Mouse (Mus musculus) heart, postnatal 0 days (tissue): ENCODE measurements at regions not wholly inside any gene's neighbourhood (a gene's known extent, or its start where the extent isn't known, plus 50 kb on each side); places are given as distances from the start of the nearest gene placed in this dataset.

Experiments
- ATAC-seq: fragments of 200-750 bp; cut with Nextera tagmentation; 2 replicates; pipeline ENCODE4 v1.8.0; 2017; ENCODE audit warnings: low read depth, moderate number of reproducible peaks, moderate library complexity; ENCODE audit not compliant: insufficient read depth
- DNase-seq: peaks from one replicate; pipeline ENCODE4 v3.0.0-alpha.2; 2016; ENCODE audit warnings: low spot score
- H3K27ac ChIP-seq: fragments of 300-500 bp; sonication (generic); 2 replicates; pipeline ENCODE4 v1.5.1; 2014; ENCODE audit warnings: low read depth, mild to moderate bottlenecking
- H3K27me3 ChIP-seq: fragments of 300-500 bp; sonication (generic); 2 replicates; pipeline ENCODE4 v1.6.1; 2014; ENCODE audit warnings: low read length, mixed read lengths; ENCODE audit not compliant: control insufficient read depth, insufficient read depth
- H3K36me3 ChIP-seq: fragments of 300-500 bp; sonication (generic); replicated peaks from 2 replicates; pipeline ENCODE4 v1.6.1; 2014; ENCODE audit warnings: low read length, mixed read lengths; ENCODE audit not compliant: control insufficient read depth, insufficient read depth
- H3K4me1 ChIP-seq: fragments of 300-500 bp; sonication (generic); 2 replicates; pipeline ENCODE4 v1.6.1; 2014; ENCODE audit warnings: antibody characterized with exemption; ENCODE audit not compliant: control insufficient read depth, insufficient read depth
- H3K4me2 ChIP-seq: fragments of 300-500 bp; sonication (generic); 2 replicates; pipeline ENCODE4 v1.6.1; 2014; ENCODE audit warnings: low read depth, mild to moderate bottlenecking, low read length, moderate library complexity
- H3K4me3 ChIP-seq: fragments of 300-500 bp; sonication (generic); 2 replicates; pipeline ENCODE4 v1.5.1; 2014; ENCODE audit warnings: low read depth, low read length
- H3K9ac ChIP-seq: fragments of 300-500 bp; sonication (generic); replicated peaks from 2 replicates; pipeline ENCODE4 v1.6.1; 2014; ENCODE audit warnings: low read depth, low read length, mixed read lengths
- H3K9me3 ChIP-seq: fragments of 300-500 bp; sonication (generic); replicated peaks from 2 replicates; pipeline ENCODE4 v1.6.1; 2016; ENCODE audit warnings: low read length; ENCODE audit not compliant: control insufficient read depth
- CTCF ChIP-seq: IDR thresholded peaks from 2 replicates; pipeline ENCODE4 v1.5.1; 2016; ENCODE audit warnings: antibody characterized with exemption, control low read depth, low read depth
- EP300 ChIP-seq: IDR thresholded peaks from 2 replicates; pipeline ENCODE4 v1.6.1; 2016; ENCODE audit warnings: antibody characterized with exemption, low read depth
- WGBS: fragments of 180-500 bp; shearing (Covaris S2); extraction: QIAGEN DNeasy Blood & Tissue Kit; methylation state at CpG from one replicate; pipeline ENCODE4 v1.1.7; 2014; 5-methylcytosine and 5-hydroxymethylcytosine counted together

DNA sequence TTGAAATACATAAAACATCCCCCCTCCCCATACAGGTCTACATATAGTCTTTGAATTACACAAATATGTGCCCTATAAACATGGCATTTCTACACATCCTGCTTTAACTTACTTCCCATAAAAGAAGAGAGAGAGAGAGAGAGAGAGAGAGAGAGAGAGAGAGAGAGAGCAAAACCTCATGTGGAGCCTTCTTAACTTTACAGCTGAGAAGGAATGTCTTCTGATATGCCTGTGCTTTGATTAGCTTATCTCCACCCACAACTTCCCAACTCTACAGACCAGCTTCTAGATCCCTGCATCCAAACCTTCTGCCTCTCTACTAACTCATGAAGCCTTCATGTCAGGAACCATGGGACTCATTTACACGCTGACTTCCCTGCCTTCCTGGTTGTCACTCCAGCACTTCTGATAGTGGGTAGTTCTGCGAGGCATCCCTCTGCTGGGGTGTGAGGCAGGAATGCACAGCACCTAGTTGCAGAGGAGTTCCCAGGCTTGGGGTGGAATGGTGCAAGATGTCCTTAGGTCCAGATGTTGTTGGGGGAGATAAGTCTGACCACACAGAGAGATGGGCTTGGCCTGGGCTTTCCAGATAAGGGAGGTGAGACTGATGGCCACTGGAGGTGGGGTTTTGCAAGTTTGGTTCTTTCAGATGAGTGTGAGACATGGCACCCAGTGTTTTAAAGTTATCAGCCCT, 122.4 kb upstream of the Bmp2 start:
- Histone ChIP-seq H3K36me3 (no peaks in the 10 kb centered on the region), H3K27me3 (no peaks in the 10 kb centered on the region), H3K27ac (no peak overlapping the region), H3K4me2 (no peak overlapping the region), H3K9ac (no peak overlapping the region), H3K9me3 (no peaks in the 10 kb centered on the region), H3K4me3 (no peak overlapping the region), H3K4me1 (no peaks in the 10 kb centered on the region)
- 46% methylated on average over 2 of the region's 2 CpGs for WGBS
- TF ChIP-seq CTCF, result no peak
- no peak for TF ChIP-seq EP300
- ATAC-seq (no peak), DNase-seq (no peak)

DNA sequence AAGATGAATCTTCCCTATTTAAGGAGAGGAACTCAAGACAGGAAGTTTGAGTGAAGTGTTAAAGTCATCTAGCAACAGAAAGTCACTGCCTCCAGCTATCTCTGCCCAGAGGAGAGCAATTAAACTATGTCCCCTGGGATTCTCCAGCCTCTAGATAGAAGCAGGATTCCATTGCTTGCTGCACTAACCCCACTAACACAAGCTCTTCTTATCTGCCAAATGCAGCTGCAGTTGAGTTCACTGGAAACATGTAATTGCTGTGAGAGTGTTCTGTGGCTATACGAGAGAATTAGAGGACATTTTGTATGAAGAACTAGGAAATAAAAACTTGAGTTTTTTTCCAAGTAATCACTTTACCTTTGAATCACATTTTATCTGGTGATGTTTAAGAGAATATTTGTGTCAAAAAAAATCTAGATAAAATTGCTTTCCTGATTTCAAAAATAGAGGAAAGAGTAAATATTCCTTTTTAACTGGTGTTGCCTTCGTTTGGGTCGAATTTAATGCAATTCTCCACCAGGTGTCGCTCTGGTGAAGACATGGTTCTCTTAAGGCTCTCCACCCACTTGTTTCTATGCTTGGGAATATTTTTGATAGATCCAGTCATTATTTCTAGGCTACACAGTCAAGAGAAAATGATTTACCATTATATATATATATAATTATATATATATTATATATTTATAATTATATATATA, 121.1 kb upstream of the Bmp2 start:
- Histone ChIP-seq H3K4me3 (no peak overlapping the region), H3K27me3 (no peaks in the 10 kb centered on the region), H3K4me2 (no peak overlapping the region), H3K4me1 (no peaks in the 10 kb centered on the region), H3K9ac (no peak overlapping the region), H3K9me3 (no peaks in the 10 kb centered on the region), H3K36me3 (no peaks in the 10 kb centered on the region), H3K27ac (no peak overlapping the region)
- no peak for TF ChIP-seq EP300
- TF ChIP-seq CTCF, result peak; percentile 41
- ATAC-seq (0 out of 2 replicates have a peak, but pooled peaks have one; percentile 36), DNase-seq (peak; percentile 15)
- 29% methylated on average over 4 of the region's 4 CpGs for WGBS

DNA sequence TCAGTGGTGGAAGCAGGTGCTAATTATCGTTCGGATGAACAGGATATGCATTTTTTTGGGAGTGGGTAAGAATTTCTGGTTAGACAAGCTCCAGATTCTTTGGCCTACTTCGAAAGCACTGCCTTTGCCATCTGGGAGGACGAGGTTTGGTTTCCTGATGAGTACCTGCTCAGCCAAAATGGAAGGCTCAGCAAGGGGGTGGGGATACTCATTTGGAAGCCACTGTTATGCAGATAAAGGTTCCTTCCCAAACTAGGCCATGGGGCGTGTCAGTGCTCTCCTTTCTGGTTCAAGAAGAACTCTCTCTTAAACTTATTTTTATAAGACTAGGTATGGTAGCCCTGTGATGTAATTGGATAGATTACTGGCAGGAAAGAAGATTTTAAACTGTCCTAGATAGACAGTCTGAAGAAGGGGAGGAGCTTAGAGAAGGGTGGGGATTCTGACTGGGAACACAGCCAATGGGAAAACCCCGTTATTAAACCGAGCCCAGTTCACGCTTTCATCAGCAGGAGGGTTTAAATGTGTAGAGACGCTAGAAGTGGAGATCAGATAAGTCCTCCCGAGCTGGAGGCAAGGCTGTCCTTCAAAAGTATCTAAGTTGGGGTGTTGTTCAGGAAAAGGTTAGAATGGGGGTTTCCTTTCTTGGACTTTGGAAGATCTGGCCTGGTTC, 119.7 kb upstream of the Bmp2 start:
- 71% methylated on average over 10 of the region's 10 CpGs for WGBS
- no peak overlapping the region for H3K4me3 ChIP-seq

DNA sequence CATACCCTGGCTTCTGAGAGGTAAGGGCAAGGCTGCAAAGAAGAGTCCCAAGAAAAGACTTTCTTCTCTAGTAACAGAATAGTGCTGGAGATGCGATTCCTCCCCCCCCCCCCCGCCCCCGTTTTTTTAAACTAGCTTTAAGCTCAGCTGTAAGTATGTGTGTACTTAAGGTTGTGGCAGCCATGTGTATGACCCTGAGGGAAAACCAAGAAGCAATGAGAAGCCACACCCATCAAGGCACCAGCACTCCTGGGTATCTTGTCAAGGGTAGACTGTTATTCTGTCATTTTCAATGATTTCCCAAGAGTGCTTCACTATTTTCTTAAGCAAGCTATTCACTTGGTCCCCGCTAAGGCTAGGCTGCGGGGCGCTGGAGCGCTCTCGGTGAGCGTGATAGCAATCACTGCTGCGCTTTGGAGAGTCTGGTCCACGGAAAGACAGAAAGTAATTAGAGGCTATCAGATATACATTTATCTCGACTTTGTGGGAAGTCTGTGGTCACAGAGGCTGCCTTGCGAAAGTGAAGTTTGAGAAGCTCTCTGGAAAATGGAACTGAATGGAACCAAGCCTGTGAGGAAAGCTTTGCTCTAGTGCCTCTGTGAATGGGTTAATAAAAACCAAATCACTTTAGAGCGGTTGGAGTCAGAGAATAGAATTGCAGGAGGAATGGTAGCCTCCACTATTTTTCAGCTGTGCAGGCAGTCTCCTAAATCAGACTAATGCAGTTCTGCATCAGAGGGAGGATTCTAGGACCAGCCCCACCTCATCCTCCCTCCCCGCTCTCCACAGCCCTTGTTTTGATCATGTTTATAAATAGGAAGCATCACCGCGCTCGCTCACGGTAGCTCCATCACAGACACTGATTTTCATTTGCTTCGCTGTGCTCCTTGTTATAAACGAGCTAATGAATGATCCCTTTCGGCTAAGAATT, 114.8 kb upstream of the Bmp2 start:
- ATAC-seq (no peak), DNase-seq (no peak)
- Histone ChIP-seq H3K9me3 (no peaks in the 10 kb centered on the region), H3K4me2 (peak overlapping the region; percentile 29; the same call in 1 of the 2 replicates), H3K4me3 (no peak overlapping the region), H3K27ac (no peak overlapping the region), H3K4me1 (no peaks in the 10 kb centered on the region), H3K36me3 (no peaks in the 10 kb centered on the region), H3K27me3 (no peaks in the 10 kb centered on the region), H3K9ac (no peak overlapping the region)
- TF ChIP-seq EP300, result no peak
- TF ChIP-seq CTCF, result no peak
- WGBS, result 59% methylated on average over 22 of the region's 22 CpGs

More for the DNA sequence above, 119.7 kb upstream of the Bmp2 start:
- Histone ChIP-seq H3K36me3 (no peaks in the 10 kb centered on the region), H3K4me1 (no peaks in the 10 kb centered on the region), H3K27me3 (no peaks in the 10 kb centered on the region), H3K9me3 (no peaks in the 10 kb centered on the region), H3K9ac (no peak overlapping the region), H3K4me2 (no peak overlapping the region), H3K27ac (no peak overlapping the region)
- ATAC-seq, result no peak
- TF ChIP-seq CTCF, result no peak
- TF ChIP-seq EP300, result no peak
- no peak for DNase-seq

DNA sequence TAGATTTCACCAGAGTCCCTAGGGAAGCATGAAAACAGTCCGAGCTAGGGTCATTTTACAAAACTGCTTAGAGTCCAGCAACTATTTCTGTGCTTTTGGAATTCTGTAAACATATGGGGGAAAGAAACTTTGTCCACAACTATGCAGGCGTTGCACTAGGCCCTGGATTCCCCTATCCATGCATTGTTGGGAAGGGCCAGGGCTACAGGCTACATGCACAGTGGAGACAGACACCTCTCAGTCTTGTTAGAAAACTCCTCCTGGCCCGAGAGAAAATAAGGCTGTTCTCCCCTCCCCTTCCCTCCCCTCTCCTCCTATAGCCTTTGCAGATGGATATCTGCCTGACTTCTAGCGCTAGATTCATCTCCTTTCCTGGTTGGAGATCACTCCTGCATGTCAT, 113.9 kb upstream of the Bmp2 start:
- H3K4me3 ChIP-seq, result no peak overlapping the region
- no peaks in the 10 kb centered on the region for H3K27me3 ChIP-seq
- no peak overlapping the region for H3K4me2 ChIP-seq
- DNase-seq (no peak), ATAC-seq (no peak)
- no peak overlapping the region for H3K27ac ChIP-seq
- no peaks in the 10 kb centered on the region for H3K36me3 ChIP-seq
- no peak overlapping the region for H3K9ac ChIP-seq
- no peak for TF ChIP-seq CTCF
- no peak for TF ChIP-seq EP300
- WGBS, result 51% methylated on average over 4 of the region's 4 CpGs
- H3K4me1 ChIP-seq, result no peaks in the 10 kb centered on the region
- H3K9me3 ChIP-seq, result no peaks in the 10 kb centered on the region
